Mouse (Mus musculus) heart, embryonic 12.5 days (tissue): Measurements from ENCODE around the gene Trappc10. TPM values are rescaled to one million over a fixed set of nuclear protein-coding genes. Genes with fewer than 3 reads are reported as not detected.

Experiments used
- ATAC-seq: fragments of 200-750 bp; cut with Nextera tagmentation; 2 replicates; pipeline ENCODE4 v1.8.0; 2017; ENCODE audit warnings: moderate TSS enrichment, moderate library complexity; ENCODE audit not compliant: insufficient number of reproducible peaks, low FRiP score
- H3K27ac ChIP-seq: fragments of 300-500 bp; sonication (generic); 2 replicates; pipeline ENCODE4 v1.5.1; 2016; ENCODE audit warnings: mild to moderate bottlenecking, moderate library complexity; ENCODE audit not compliant: poor library complexity, severe bottlenecking
- H3K27me3 ChIP-seq: fragments of 300-500 bp; sonication (generic); replicated peaks from 2 replicates; pipeline ENCODE4 v1.6.1; 2016; ENCODE audit warnings: mild to moderate bottlenecking, moderate library complexity
- H3K36me3 ChIP-seq: fragments of 300-500 bp; sonication (generic); 2 replicates; pipeline ENCODE4 v1.6.1; 2016; ENCODE audit warnings: mild to moderate bottlenecking, moderate library complexity
- H3K4me1 ChIP-seq: fragments of 300-500 bp; sonication (generic); replicated peaks from 2 replicates; pipeline ENCODE4 v1.6.1; 2016; ENCODE audit warnings: mild to moderate bottlenecking
- H3K4me2 ChIP-seq: fragments of 300-500 bp; sonication (generic); 2 replicates; pipeline ENCODE4 v1.6.1; 2016; ENCODE audit warnings: mild to moderate bottlenecking, moderate library complexity
- H3K4me3 ChIP-seq: fragments of 300-500 bp; sonication (generic); 2 replicates; pipeline ENCODE4 v1.5.1; 2016; ENCODE audit warnings: mild to moderate bottlenecking
- H3K9ac ChIP-seq: fragments of 300-500 bp; sonication (generic); 2 replicates; pipeline ENCODE4 v1.6.1; 2016; ENCODE audit warnings: mild to moderate bottlenecking, moderate library complexity
- H3K9me3 ChIP-seq: fragments of 300-500 bp; sonication (generic); replicated peaks from 2 replicates; pipeline ENCODE4 v1.6.1; 2016; ENCODE audit warnings: mild to moderate bottlenecking, moderate library complexity
- WGBS: fragments of 180-500 bp; shearing (Covaris S2); methylation state at CpG from one replicate; pipeline ENCODE4 v1.1.7; 2016; 5-methylcytosine and 5-hydroxymethylcytosine counted together
- polyA plus RNA-seq: library from polyadenylated mRNA; unstranded; fragments of >200 nt; fragmentation: Nextera tagmentation; extraction: Ambion mirVana; gene quantifications from 2 replicates; pipeline ENCODE4 v1.2.1, GENCODE M21; 2016

Gene Trappc10
- polyA plus RNA-seq, 1 experiment from 2014 or later, result 14.5 TPM

DNA sequence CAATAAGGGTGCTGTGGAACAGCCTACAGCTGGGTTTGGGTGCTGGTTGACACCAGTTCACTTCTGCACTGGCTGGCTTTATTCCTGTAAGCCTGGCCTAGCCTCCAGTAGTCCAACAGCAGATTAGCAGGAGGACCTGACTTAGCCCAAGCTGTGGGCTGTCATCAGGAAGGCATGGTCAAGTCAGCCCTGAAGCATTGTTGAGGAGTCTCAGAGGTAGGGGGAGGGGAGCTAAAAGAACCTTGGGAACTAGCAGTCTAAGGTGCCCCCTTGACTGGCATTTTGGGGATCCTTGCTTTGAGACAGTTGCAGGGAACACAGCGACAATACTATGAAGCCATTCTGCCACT, 104.2 kb downstream of the Trappc10 start:
- no peak overlapping the region for H3K4me3 ChIP-seq
- H3K27ac ChIP-seq, result no peak overlapping the region
- H3K4me1 ChIP-seq, result peaks cover 18% of the 10 kb centered on the region
- H3K27me3 ChIP-seq, result no peaks in the 10 kb centered on the region
- no peaks in the 10 kb centered on the region for H3K36me3 ChIP-seq
- H3K9ac ChIP-seq, result no peak overlapping the region
- H3K4me2 ChIP-seq, result no peak overlapping the region
- WGBS, result 85% methylated on average over 1 of the region's 1 CpGs
- no peak for ATAC-seq
- H3K9me3 ChIP-seq, result no peaks in the 10 kb centered on the region

DNA sequence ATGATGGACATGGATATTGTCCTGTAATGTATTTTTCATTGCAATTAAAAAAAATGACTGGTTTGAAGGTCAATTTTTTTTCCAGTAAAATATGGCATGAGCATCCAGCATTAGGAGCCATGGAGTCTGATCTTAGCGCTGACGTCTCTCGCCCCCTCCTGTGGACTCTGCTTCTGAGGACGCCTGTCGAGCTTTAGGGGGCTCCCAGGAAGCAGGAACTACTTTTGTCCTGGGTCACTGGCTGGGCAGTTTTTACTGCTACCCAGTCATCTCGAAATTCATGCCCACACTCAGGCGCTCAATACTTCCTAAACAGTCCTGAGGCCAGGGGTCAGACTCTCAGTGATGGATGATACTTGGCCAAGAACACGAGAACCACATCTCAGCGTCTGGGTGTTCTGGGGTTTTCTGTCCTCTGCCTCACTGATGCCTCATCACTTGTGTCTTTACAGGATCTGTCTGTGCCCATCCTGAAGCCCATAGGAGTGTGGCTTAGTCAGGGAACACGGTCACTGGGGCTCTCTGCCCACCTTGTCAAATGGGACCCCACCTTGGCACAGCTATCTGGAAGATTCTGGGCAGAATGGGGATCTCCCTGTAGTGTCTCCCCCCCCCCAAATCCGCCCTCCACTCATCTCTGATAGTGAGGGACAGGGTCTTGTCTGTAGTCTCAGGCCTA, 104.7 kb downstream of the Trappc10 start:
- ATAC-seq, result no peak
- no peaks in the 10 kb centered on the region for H3K27me3 ChIP-seq
- no peak overlapping the region for H3K27ac ChIP-seq
- no peaks in the 10 kb centered on the region for H3K9me3 ChIP-seq
- H3K4me1 ChIP-seq, result peaks cover 23% of the 10 kb centered on the region
- H3K4me2 ChIP-seq, result no peak overlapping the region
- H3K9ac ChIP-seq, result no peak overlapping the region
- no peaks in the 10 kb centered on the region for H3K36me3 ChIP-seq
- WGBS, result 74% methylated on average over 11 of the region's 11 CpGs
- no peak overlapping the region for H3K4me3 ChIP-seq

DNA sequence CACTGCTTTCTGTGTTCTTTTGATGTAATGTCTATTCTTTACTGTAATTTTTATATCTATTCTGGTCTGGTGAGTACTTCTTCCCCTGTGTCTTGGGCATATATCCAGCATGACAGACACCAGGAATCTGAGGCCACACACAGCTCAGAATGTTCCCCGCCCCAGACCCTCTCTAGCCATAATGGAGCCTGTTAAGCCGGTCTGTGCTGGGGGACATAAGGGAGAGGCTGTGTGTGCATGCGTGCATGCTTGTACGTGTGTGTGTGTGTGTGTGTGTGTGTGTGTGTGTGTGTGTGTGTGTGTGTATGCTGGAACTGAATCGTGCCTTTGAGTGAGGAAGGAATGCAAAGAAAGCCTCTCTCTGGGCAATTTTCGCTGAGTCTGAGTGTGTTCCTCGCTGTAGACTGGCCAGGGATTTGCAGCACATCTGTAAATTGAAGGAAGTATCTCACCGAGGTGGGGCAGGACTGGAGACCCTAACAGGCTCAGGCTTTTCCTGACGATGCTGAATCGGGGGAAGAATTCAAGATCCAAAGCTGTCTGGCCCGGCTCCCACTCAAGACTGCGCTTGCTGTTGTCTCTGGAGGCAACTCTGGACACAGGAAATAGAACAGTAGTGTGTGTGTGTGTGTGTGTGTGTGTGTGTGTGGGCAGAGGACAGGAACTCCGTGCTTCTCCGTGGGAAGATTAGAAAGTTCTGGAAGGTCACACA, 105.5 kb downstream of the Trappc10 start:
- 44% methylated on average over 14 of the region's 14 CpGs for WGBS
- H3K4me2 ChIP-seq, result 0 out of 2 replicates have a peak overlapping the region, but pooled peaks have one; percentile 11
- ATAC-seq, result 0 out of 2 replicates have a peak, but pooled peaks have one; percentile 45

DNA sequence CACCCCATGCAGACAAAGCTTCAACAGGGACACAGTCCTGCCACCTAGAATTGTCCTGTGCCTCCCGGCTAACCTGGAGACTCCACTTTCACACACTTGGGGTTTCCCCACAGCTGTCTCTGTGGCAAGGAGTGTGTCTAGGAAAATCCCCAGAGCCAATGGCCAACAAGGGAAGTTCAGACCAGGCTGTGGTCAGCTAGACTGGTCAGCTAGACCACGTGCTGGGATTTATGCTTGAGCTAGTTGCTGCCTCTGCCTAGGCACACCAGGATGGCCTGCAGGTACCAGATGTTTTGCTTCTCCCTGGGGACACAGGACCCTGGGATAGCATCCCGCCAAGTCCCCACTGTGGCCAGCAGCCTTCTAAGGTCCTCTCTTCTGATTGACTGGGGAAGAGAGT, 107.2 kb downstream of the Trappc10 start:
- Histone ChIP-seq H3K4me3 (no peak overlapping the region), H3K4me2 (no peak overlapping the region), H3K9me3 (no peaks in the 10 kb centered on the region), H3K27me3 (no peaks in the 10 kb centered on the region), H3K36me3 (no peaks in the 10 kb centered on the region), H3K27ac (no peak overlapping the region), H3K9ac (no peak overlapping the region), H3K4me1 (peaks cover 28% of the 10 kb centered on the region)
- no peak for ATAC-seq
- WGBS, result 77% methylated on average over 3 of the region's 3 CpGs

More for the DNA sequence above, 105.5 kb downstream of the Trappc10 start:
- H3K9me3 ChIP-seq, result no peaks in the 10 kb centered on the region
- H3K27ac ChIP-seq, result peak overlapping the region; percentile 61
- no peaks in the 10 kb centered on the region for H3K36me3 ChIP-seq
- no peaks in the 10 kb centered on the region for H3K27me3 ChIP-seq
- H3K4me3 ChIP-seq, result no peak overlapping the region
- H3K9ac ChIP-seq, result no peak overlapping the region; the same call in 1 of the 2 replicates
- H3K4me1 ChIP-seq, result peaks cover 28% of the 10 kb centered on the region

Other genes with a start within 250 kb of the Trappc10 start
- 220 and 226 TPM in 2 replicates for gene Pfkl, start 234.6 kb downstream of the Trappc10 start, polyA plus RNA-seq
- gene Dnmt3l, start 202.7 kb downstream of the Trappc10 start, polyA plus RNA-seq, result not detected in 2 replicates
- gene Aire, start 201.0 kb downstream of the Trappc10 start, polyA plus RNA-seq, result 0.42 TPM in 1 of 2 replicates, not detected in the other
- 1.5 and 1.6 TPM in 2 replicates for gene Icosl, start 175.3 kb downstream of the Trappc10 start, polyA plus RNA-seq
- 38.0 and 38.7 TPM in 2 replicates for gene D10Jhu81e, start 74.9 kb downstream of the Trappc10 start, polyA plus RNA-seq
- gene Pwp2, start 59.5 kb downstream of the Trappc10 start, polyA plus RNA-seq, result 14.1 and 14.2 TPM in 2 replicates
- gene Agpat3, start 107.8 kb upstream of the Trappc10 start, polyA plus RNA-seq, result 46.1 and 48.7 TPM in 2 replicates
- gene Rrp1, start 168.4 kb upstream of the Trappc10 start, polyA plus RNA-seq, result 232 and 254 TPM in 2 replicates
- 119 and 123 TPM in 2 replicates for gene Cstb, start 181.0 kb upstream of the Trappc10 start, polyA plus RNA-seq
- 5.4 and 5.5 TPM in 2 replicates for gene Pdxk, start 220.3 kb upstream of the Trappc10 start, polyA plus RNA-seq